Mouse (Mus musculus): ENCODE results near the gene Smg9. TPM values are rescaled to one million over a fixed set of nuclear protein-coding genes. Genes with fewer than 3 reads are reported as not detected.

Smg9 gene
- polyA plus RNA-seq (2015; fragmentation: Nextera tagmentation; extraction: Ambion mirVana): 21.6 and 27.0 TPM in 2 replicates

- Histone ChIP-seq H3K4me1 (peaks cover 9% of the 10 kb centered on the region; the same call in 1 of the 2 replicates), H3K9ac (peak within 1 kb of the TSS; percentile 79), H3K9me3 (peaks cover 9% of the 10 kb centered on the region), H3K4me2 (peak within 1 kb of the TSS; percentile 66), H3K4me3 (peak within 1 kb of the TSS; percentile 62), H3K27ac (peak within 1 kb of the TSS; percentile 97), H3K36me3 (peaks cover 24% of the 10 kb centered on the region), H3K27me3 (no peaks in the 10 kb centered on the region)
- WGBS: 3% methylated on average over 66 of the region's 66 CpGs
- peak; percentile 92 for ATAC-seq (ENCODE audit: insufficient number of reproducible peaks, insufficient read depth, low FRiP score, low TSS enrichment, low read depth)
Observed at GRCm38 (mm10) chr7:24399256-24400081, at the start of gene Smg9. Smg9 (plus strand) TSS chr7:24399619.

GRCm38 (mm10) chr7:24355646-24356045, 43.8 kb upstream of the Smg9 start:
- no peak overlapping the region for H3K27ac ChIP-seq
- no peak for ATAC-seq (ENCODE audit: insufficient number of reproducible peaks, insufficient read depth, low FRiP score, low TSS enrichment, low read depth)
- H3K4me2 ChIP-seq: no peak overlapping the region
- H3K4me1 ChIP-seq: no peaks in the 10 kb centered on the region
- H3K27me3 ChIP-seq: peaks cover 9% of the 10 kb centered on the region; the same call in 1 of the 2 replicates
- peaks cover 4% of the 10 kb centered on the region; the same call in 1 of the 2 replicates for H3K9me3 ChIP-seq
- no peaks in the 10 kb centered on the region for H3K36me3 ChIP-seq
- no peak overlapping the region for H3K4me3 ChIP-seq
- no peak overlapping the region for H3K9ac ChIP-seq
- 81% methylated on average over 6 of the region's 6 CpGs for WGBS

GRCm38 (mm10) chr7:24356081-24356480, 43.3 kb upstream of the Smg9 start:
- Histone ChIP-seq H3K27ac (no peak overlapping the region), H3K4me2 (no peak overlapping the region), H3K9ac (no peak overlapping the region), H3K9me3 (peaks cover 4% of the 10 kb centered on the region; the same call in 1 of the 2 replicates), H3K4me1 (no peaks in the 10 kb centered on the region), H3K36me3 (no peaks in the 10 kb centered on the region), H3K27me3 (peaks cover 9% of the 10 kb centered on the region; the same call in 1 of the 2 replicates), H3K4me3 (no peak overlapping the region)
- WGBS: 76% methylated on average over 10 of the region's 10 CpGs
- no peak for ATAC-seq (ENCODE audit: insufficient number of reproducible peaks, insufficient read depth, low FRiP score, low TSS enrichment, low read depth)

GRCm38 (mm10) chr7:24357899-24358298, 41.5 kb upstream of the Smg9 start:
- Histone ChIP-seq H3K27me3 (0 out of 2 replicates have a peak, but pooled peaks cover 6% of the 10 kb centered on the region), H3K4me2 (no peak overlapping the region), H3K27ac (no peak overlapping the region), H3K9ac (no peak overlapping the region), H3K9me3 (peaks cover 4% of the 10 kb centered on the region; the same call in 1 of the 2 replicates), H3K4me1 (no peaks in the 10 kb centered on the region), H3K4me3 (no peak overlapping the region), H3K36me3 (no peaks in the 10 kb centered on the region)
- WGBS: 48% methylated on average over 4 of the region's 4 CpGs
- ATAC-seq (ENCODE audit: insufficient number of reproducible peaks, insufficient read depth, low FRiP score, low TSS enrichment, low read depth): no peak

- Histone ChIP-seq H3K36me3 (no peaks in the 10 kb centered on the region), H3K27me3 (no peaks in the 10 kb centered on the region), H3K9me3 (peaks cover 4% of the 10 kb centered on the region; the same call in 1 of the 2 replicates), H3K4me1 (no peaks in the 10 kb centered on the region), H3K4me3 (no peak overlapping the region), H3K9ac (no peak overlapping the region), H3K27ac (no peak overlapping the region), H3K4me2 (no peak overlapping the region)
- no peak for ATAC-seq (ENCODE audit: insufficient number of reproducible peaks, insufficient read depth, low FRiP score, low TSS enrichment, low read depth)
- 26% methylated on average over 9 of the region's 9 CpGs for WGBS
Observed at GRCm38 (mm10) chr7:24359269-24359668, 40.1 kb upstream of the Smg9 start.

- Histone ChIP-seq H3K9me3 (peaks cover 4% of the 10 kb centered on the region; the same call in 1 of the 2 replicates), H3K27ac (no peak overlapping the region), H3K4me3 (no peak overlapping the region), H3K36me3 (no peaks in the 10 kb centered on the region), H3K27me3 (no peaks in the 10 kb centered on the region), H3K4me1 (peaks cover 3% of the 10 kb centered on the region; the same call in 1 of the 2 replicates), H3K9ac (no peak overlapping the region), H3K4me2 (no peak overlapping the region)
- no peak for ATAC-seq (ENCODE audit: insufficient number of reproducible peaks, insufficient read depth, low FRiP score, low TSS enrichment, low read depth)
- WGBS: 63% methylated on average over 4 of the region's 4 CpGs
Observed at GRCm38 (mm10) chr7:24361001-24361400, 38.4 kb upstream of the Smg9 start.

GRCm38 (mm10) chr7:24363228-24363627, 36.2 kb upstream of the Smg9 start:
- H3K4me1 ChIP-seq: peaks cover 3% of the 10 kb centered on the region; the same call in 1 of the 2 replicates
- no peaks in the 10 kb centered on the region for H3K9me3 ChIP-seq
- no peak for ATAC-seq (ENCODE audit: insufficient number of reproducible peaks, insufficient read depth, low FRiP score, low TSS enrichment, low read depth)
- no peaks in the 10 kb centered on the region for H3K36me3 ChIP-seq
- no peak overlapping the region for H3K4me2 ChIP-seq
- no peak overlapping the region for H3K27ac ChIP-seq
- 20% methylated on average over 7 of the region's 7 CpGs for WGBS
- no peak overlapping the region for H3K9ac ChIP-seq
- H3K27me3 ChIP-seq: no peaks in the 10 kb centered on the region
- H3K4me3 ChIP-seq: no peak overlapping the region

- peaks cover 6% of the 10 kb centered on the region; the same call in 1 of the 2 replicates for H3K4me1 ChIP-seq
- H3K27ac ChIP-seq: no peak overlapping the region
- H3K9ac ChIP-seq: no peak overlapping the region
- H3K36me3 ChIP-seq: no peaks in the 10 kb centered on the region
- H3K4me2 ChIP-seq: no peak overlapping the region
- no peak overlapping the region for H3K4me3 ChIP-seq
- no peaks in the 10 kb centered on the region for H3K27me3 ChIP-seq
- no peaks in the 10 kb centered on the region for H3K9me3 ChIP-seq
- no peak for ATAC-seq (ENCODE audit: insufficient number of reproducible peaks, insufficient read depth, low FRiP score, low TSS enrichment, low read depth)
- 19% methylated on average over 10 of the region's 10 CpGs for WGBS
Observed at GRCm38 (mm10) chr7:24364827-24365226, 34.6 kb upstream of the Smg9 start.

GRCm38 (mm10) chr7:24365258-24366014, 34.0 kb upstream of the Smg9 start:
- Histone ChIP-seq H3K9ac (no peak overlapping the region), H3K4me2 (no peak overlapping the region), H3K27me3 (no peaks in the 10 kb centered on the region), H3K4me3 (no peak overlapping the region), H3K27ac (no peak overlapping the region), H3K4me1 (peaks cover 11% of the 10 kb centered on the region), H3K36me3 (no peaks in the 10 kb centered on the region), H3K9me3 (no peaks in the 10 kb centered on the region)
- ATAC-seq (ENCODE audit: insufficient number of reproducible peaks, insufficient read depth, low FRiP score, low TSS enrichment, low read depth): no peak
- 75% methylated on average over 5 of the region's 5 CpGs for WGBS

GRCm38 (mm10) chr7:24366716-24367632, 32.4 kb upstream of the Smg9 start:
- Histone ChIP-seq H3K27ac (no peak overlapping the region), H3K4me2 (no peak overlapping the region), H3K4me3 (no peak overlapping the region), H3K9ac (no peak overlapping the region), H3K36me3 (no peaks in the 10 kb centered on the region), H3K9me3 (no peaks in the 10 kb centered on the region), H3K4me1 (peaks cover 12% of the 10 kb centered on the region), H3K27me3 (no peaks in the 10 kb centered on the region)
- no peak for ATAC-seq (ENCODE audit: insufficient number of reproducible peaks, insufficient read depth, low FRiP score, low TSS enrichment, low read depth)
- WGBS: 72% methylated on average over 15 of the region's 15 CpGs

GRCm38 (mm10) chr7:24368226-24368625, 31.2 kb upstream of the Smg9 start:
- Histone ChIP-seq H3K27me3 (no peaks in the 10 kb centered on the region), H3K4me3 (no peak overlapping the region), H3K9me3 (no peaks in the 10 kb centered on the region), H3K27ac (no peak overlapping the region), H3K4me2 (no peak overlapping the region), H3K4me1 (peaks cover 17% of the 10 kb centered on the region), H3K9ac (no peak overlapping the region), H3K36me3 (no peaks in the 10 kb centered on the region)
- no peak for ATAC-seq (ENCODE audit: insufficient number of reproducible peaks, insufficient read depth, low FRiP score, low TSS enrichment, low read depth)
- 57% methylated on average over 4 of the region's 4 CpGs for WGBS
